Mouse (Mus musculus): ENCODE data around the gene Zfp36l2. TPM values are rescaled to one million over a fixed set of nuclear protein-coding genes. Genes with fewer than 3 reads are reported as not detected.
"Not testable (repeated sequence)": the region's sequence is repeated elsewhere in the genome, so short reads cannot be mapped to it uniquely, and the experiment has no call there.

The Zfp36l2 gene
- polyA plus RNA-seq, 1 experiment from 2014 or later = 14.0 TPM

DNA sequence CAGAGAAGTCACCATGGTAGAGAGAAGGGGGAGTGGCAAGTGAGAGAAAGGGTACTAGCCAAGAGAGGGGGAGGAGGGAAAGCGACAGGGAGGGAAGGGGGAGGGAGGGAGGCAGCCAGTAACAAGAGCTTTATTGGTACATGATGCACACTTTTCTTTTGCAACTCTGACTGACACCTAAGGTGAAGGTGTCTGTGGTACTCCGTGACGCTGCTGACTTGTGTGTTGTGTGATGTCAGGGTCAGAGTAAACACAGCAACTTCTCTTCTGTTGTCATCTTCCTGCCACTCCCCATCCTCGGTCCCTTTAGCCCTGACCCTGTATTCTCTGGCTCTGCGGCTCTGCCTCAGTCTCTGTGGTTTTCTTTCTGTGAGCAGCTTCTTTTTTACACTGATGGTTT, 38.5 kb upstream of the Zfp36l2 start:
- Histone ChIP-seq H3K9ac (ENCODE audit: low read length) (no peak overlapping the region), H3K4me2 (ENCODE audit: low read depth) (no peak overlapping the region)
- WGBS = 55% methylated on average over 5 of the region's 5 CpGs

GRCm38 (mm10) chr17:84224217-84224887, 36.6 kb upstream of the Zfp36l2 start:
- Histone ChIP-seq H3K27ac (ENCODE audit: low read depth, low read length) (no peak overlapping the region), H3K9ac (ENCODE audit: low read length) (no peak overlapping the region; the same call in 1 of the 2 replicates), H3K9me3 (ENCODE audit: control insufficient read depth, low read length) (no peaks in the 10 kb centered on the region), H3K27me3 (ENCODE audit: control insufficient read depth, insufficient read depth, low read length) (no peaks in the 10 kb centered on the region), H3K4me2 (ENCODE audit: low read depth) (no peak overlapping the region), H3K36me3 (ENCODE audit: control insufficient read depth, insufficient read depth, low read length) (no peaks in the 10 kb centered on the region), H3K4me1 (ENCODE audit: control insufficient read depth, insufficient read depth, low read length) (no peaks in the 10 kb centered on the region; the same call in 1 of the 2 replicates), H3K4me3 (ENCODE audit: low read depth, low read length) (no peak overlapping the region)
- no peak for DNase-seq (ENCODE audit: low spot score)
- ATAC-seq (ENCODE audit: insufficient read depth, low FRiP score, low TSS enrichment) = no peak
- 56% methylated on average over 15 of the region's 15 CpGs for WGBS

More for the DNA sequence above, 38.5 kb upstream of the Zfp36l2 start:
- no peaks in the 10 kb centered on the region for H3K9me3 ChIP-seq (ENCODE audit: control insufficient read depth, low read length)
- no peak overlapping the region for H3K27ac ChIP-seq (ENCODE audit: low read depth, low read length)
- ATAC-seq (ENCODE audit: insufficient read depth, low FRiP score, low TSS enrichment) = no peak
- no peaks in the 10 kb centered on the region; the same call in 1 of the 2 replicates for H3K4me1 ChIP-seq (ENCODE audit: control insufficient read depth, insufficient read depth, low read length)
- H3K4me3 ChIP-seq (ENCODE audit: low read depth, low read length) = no peak overlapping the region
- no peak for DNase-seq (ENCODE audit: low spot score)
- H3K27me3 ChIP-seq (ENCODE audit: control insufficient read depth, insufficient read depth, low read length) = no peaks in the 10 kb centered on the region
- no peaks in the 10 kb centered on the region for H3K36me3 ChIP-seq (ENCODE audit: control insufficient read depth, insufficient read depth, low read length)

- H3K4me2 ChIP-seq (ENCODE audit: low read depth); DNase-seq (ENCODE audit: low spot score); H3K4me1 ChIP-seq (ENCODE audit: control insufficient read depth, insufficient read depth, low read length); H3K27ac ChIP-seq (ENCODE audit: low read depth, low read length); H3K27me3 ChIP-seq (ENCODE audit: control insufficient read depth, insufficient read depth, low read length); H3K36me3 ChIP-seq (ENCODE audit: control insufficient read depth, insufficient read depth, low read length); ATAC-seq (ENCODE audit: insufficient read depth, low FRiP score, low TSS enrichment); H3K9ac ChIP-seq (ENCODE audit: low read length); H3K9me3 ChIP-seq (ENCODE audit: control insufficient read depth, low read length); H3K4me3 ChIP-seq (ENCODE audit: low read depth, low read length): not testable (repeated sequence)
- 97% methylated on average over 2 of the region's 2 CpGs for WGBS
These were observed 31.1 kb upstream of the Zfp36l2 start for GRCm38 (mm10) chr17:84218841-84219240.

GRCm38 (mm10) chr17:84217696-84218095, 29.9 kb upstream of the Zfp36l2 start:
- Histone ChIP-seq H3K4me3 (ENCODE audit: low read depth, low read length) (no peak overlapping the region), H3K36me3 (ENCODE audit: control insufficient read depth, insufficient read depth, low read length) (no peaks in the 10 kb centered on the region), H3K9ac (ENCODE audit: low read length) (no peak overlapping the region), H3K4me1 (ENCODE audit: control insufficient read depth, insufficient read depth, low read length) (no peaks in the 10 kb centered on the region), H3K27ac (ENCODE audit: low read depth, low read length) (no peak overlapping the region), H3K9me3 (ENCODE audit: control insufficient read depth, low read length) (no peaks in the 10 kb centered on the region), H3K27me3 (ENCODE audit: control insufficient read depth, insufficient read depth, low read length) (no peaks in the 10 kb centered on the region), H3K4me2 (ENCODE audit: low read depth) (no peak overlapping the region)
- no peak for DNase-seq (ENCODE audit: low spot score)
- 71% methylated on average over 3 of the region's 3 CpGs for WGBS
- no peak for ATAC-seq (ENCODE audit: insufficient read depth, low FRiP score, low TSS enrichment)

DNA sequence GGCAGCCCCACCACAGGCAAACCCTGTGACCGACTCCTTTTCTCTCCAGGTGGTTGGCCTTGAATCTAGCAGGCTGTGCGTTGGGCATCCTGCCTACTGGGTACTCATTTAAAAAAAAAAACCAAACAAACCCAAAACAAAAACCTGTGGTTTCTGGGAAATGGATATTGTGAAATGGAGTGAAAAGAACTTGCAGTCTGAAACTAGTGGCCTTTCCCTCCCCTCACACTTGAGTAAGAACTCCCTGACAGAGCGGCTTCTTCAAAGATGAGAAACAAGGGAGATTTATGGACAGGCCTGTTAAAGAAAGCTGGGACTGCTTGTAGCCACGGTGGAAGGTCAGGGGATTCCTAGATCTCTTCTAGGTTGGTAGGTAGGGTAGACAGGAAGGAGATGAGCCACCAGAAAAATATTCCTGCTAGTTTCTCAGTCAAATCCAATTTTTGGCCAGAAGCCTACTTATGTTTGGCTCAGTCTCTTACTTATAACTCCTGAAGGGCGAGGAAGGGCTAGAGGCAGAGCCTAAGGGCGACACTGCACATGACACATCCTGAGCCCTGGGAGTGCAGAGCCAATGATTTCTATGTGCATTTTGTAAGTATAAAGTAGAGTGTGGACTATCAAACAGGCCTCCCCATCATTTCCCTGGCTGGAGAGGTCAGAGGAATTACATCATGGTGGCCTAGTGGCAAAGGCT, 27.7 kb upstream of the Zfp36l2 start:
- WGBS = 72% methylated on average over 6 of the region's 6 CpGs
- Histone ChIP-seq H3K9me3 (ENCODE audit: control insufficient read depth, low read length) (no peaks in the 10 kb centered on the region), H3K4me3 (ENCODE audit: low read depth, low read length) (no peak overlapping the region), H3K4me2 (ENCODE audit: low read depth) (no peak overlapping the region), H3K27ac (ENCODE audit: low read depth, low read length) (no peak overlapping the region), H3K9ac (ENCODE audit: low read length) (no peak overlapping the region), H3K27me3 (ENCODE audit: control insufficient read depth, insufficient read depth, low read length) (no peaks in the 10 kb centered on the region), H3K36me3 (ENCODE audit: control insufficient read depth, insufficient read depth, low read length) (no peaks in the 10 kb centered on the region), H3K4me1 (ENCODE audit: control insufficient read depth, insufficient read depth, low read length) (no peaks in the 10 kb centered on the region)
- ATAC-seq (ENCODE audit: insufficient read depth, low FRiP score, low TSS enrichment) = no peak
- no peak for DNase-seq (ENCODE audit: low spot score)

DNA sequence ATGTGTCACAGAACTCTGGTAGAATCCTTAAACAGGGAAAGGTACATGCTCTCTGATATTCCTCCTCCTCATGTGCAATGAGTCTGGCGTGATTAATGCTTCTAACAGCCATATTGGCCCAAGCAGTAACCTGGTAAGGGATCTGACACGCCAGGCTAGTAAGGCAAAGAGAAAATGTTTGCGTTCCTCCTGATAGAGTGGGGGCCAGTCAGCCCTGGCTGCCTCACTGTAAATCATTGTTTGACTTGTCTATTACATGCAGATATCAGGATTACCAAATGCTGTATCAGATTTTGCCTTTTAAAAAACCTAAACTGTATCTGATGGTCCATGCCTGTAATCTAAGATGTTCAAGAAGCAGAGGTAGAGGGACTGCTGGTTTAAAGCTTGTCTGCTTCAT, 25.7 kb upstream of the Zfp36l2 start:
- H3K4me1 ChIP-seq (ENCODE audit: control insufficient read depth, insufficient read depth, low read length) = no peaks in the 10 kb centered on the region
- ATAC-seq (ENCODE audit: insufficient read depth, low FRiP score, low TSS enrichment) (no peak), DNase-seq (ENCODE audit: low spot score) (no peak)
- H3K4me2 ChIP-seq (ENCODE audit: low read depth) = no peak overlapping the region
- no peaks in the 10 kb centered on the region for H3K36me3 ChIP-seq (ENCODE audit: control insufficient read depth, insufficient read depth, low read length)
- no peak overlapping the region for H3K4me3 ChIP-seq (ENCODE audit: low read depth, low read length)
- no peaks in the 10 kb centered on the region for H3K27me3 ChIP-seq (ENCODE audit: control insufficient read depth, insufficient read depth, low read length)
- no peak overlapping the region for H3K27ac ChIP-seq (ENCODE audit: low read depth, low read length)
- 79% methylated on average over 3 of the region's 3 CpGs for WGBS
- no peak overlapping the region for H3K9ac ChIP-seq (ENCODE audit: low read length)
- no peaks in the 10 kb centered on the region for H3K9me3 ChIP-seq (ENCODE audit: control insufficient read depth, low read length)

DNA sequence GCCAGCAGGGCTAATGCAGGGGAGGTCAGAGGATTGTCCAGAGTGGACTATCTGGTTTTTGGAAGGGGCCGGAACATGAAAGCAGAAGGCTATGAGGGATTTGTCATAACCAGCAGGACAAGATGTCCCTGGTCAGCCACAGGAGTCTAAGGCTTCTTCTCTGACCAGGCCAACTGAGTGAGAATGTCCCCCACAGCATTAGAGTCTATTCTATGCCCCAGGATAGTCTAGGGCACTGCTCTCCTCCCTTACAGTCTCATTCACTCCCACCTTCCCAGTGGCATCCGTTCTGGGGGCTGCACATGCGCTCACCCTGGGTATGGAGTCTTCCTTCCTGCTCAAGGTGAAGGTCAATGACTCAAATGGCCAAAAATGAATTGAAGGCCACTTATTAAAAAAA, 19.9 kb upstream of the Zfp36l2 start:
- WGBS = 93% methylated on average over 3 of the region's 3 CpGs
- no peaks in the 10 kb centered on the region for H3K27me3 ChIP-seq (ENCODE audit: control insufficient read depth, insufficient read depth, low read length)
- H3K4me1 ChIP-seq (ENCODE audit: control insufficient read depth, insufficient read depth, low read length) = no peaks in the 10 kb centered on the region
- H3K9me3 ChIP-seq (ENCODE audit: control insufficient read depth, low read length) = no peaks in the 10 kb centered on the region
- DNase-seq (ENCODE audit: low spot score) = no peak
- no peaks in the 10 kb centered on the region for H3K36me3 ChIP-seq (ENCODE audit: control insufficient read depth, insufficient read depth, low read length)
- H3K9ac ChIP-seq (ENCODE audit: low read length) = no peak overlapping the region
- H3K4me2 ChIP-seq (ENCODE audit: low read depth) = no peak overlapping the region
- H3K4me3 ChIP-seq (ENCODE audit: low read depth, low read length) = no peak overlapping the region
- no peak overlapping the region for H3K27ac ChIP-seq (ENCODE audit: low read depth, low read length)
- no peak for ATAC-seq (ENCODE audit: insufficient read depth, low FRiP score, low TSS enrichment)

DNA sequence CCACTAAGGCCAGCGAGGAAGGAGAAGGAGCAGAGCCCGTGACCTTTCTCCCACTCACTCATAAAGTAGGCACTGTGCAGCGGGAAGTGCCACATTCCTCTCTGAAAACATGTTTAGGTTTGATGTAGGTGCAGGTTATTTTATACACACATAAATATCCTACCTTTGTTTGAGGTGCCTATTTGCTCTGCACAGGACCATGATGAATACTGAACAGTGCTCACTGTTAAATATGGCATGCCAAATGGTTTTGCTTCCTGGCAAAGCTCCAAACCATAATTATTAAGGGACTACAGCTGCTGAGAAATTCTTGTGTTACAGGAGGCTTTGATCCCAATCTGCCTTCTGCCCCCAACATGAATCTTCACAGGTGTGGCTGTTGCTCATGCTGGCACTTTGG, 18.5 kb upstream of the Zfp36l2 start:
- DNase-seq (ENCODE audit: low spot score) (no peak), ATAC-seq (ENCODE audit: insufficient read depth, low FRiP score, low TSS enrichment) (no peak)
- H3K27me3 ChIP-seq (ENCODE audit: control insufficient read depth, insufficient read depth, low read length) = no peaks in the 10 kb centered on the region

DNA sequence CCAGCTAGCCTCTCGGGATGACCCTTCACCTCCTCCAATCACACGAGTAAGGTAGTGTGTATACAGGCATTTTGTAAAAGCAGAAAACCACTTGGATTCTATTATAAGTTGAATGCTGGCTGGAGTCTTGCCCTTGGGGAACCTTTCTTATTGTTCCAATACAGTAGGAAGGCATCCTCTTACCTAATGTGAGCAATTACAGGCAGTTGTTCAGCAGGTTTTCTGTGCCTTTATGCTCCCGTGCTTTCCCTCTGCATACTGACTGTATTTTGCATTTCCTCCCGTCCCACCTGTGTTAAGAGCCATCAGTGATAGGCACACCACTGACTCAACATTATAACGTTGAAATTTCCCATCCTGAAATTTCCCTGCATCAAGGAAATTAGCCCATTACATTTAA, 17.2 kb upstream of the Zfp36l2 start:
- no peak overlapping the region for H3K4me2 ChIP-seq (ENCODE audit: low read depth)
- DNase-seq (ENCODE audit: low spot score) (no peak), ATAC-seq (ENCODE audit: insufficient read depth, low FRiP score, low TSS enrichment) (no peak)
- H3K36me3 ChIP-seq (ENCODE audit: control insufficient read depth, insufficient read depth, low read length) = no peaks in the 10 kb centered on the region
- H3K9me3 ChIP-seq (ENCODE audit: control insufficient read depth, low read length) = no peaks in the 10 kb centered on the region
- no peak overlapping the region for H3K4me3 ChIP-seq (ENCODE audit: low read depth, low read length)
- no peak overlapping the region for H3K27ac ChIP-seq (ENCODE audit: low read depth, low read length)
- H3K9ac ChIP-seq (ENCODE audit: low read length) = no peak overlapping the region
- 77% methylated on average over 5 of the region's 5 CpGs for WGBS
- H3K27me3 ChIP-seq (ENCODE audit: control insufficient read depth, insufficient read depth, low read length) = no peaks in the 10 kb centered on the region
- H3K4me1 ChIP-seq (ENCODE audit: control insufficient read depth, insufficient read depth, low read length) = no peaks in the 10 kb centered on the region

More for the DNA sequence above, 18.5 kb upstream of the Zfp36l2 start:
- no peak overlapping the region for H3K9ac ChIP-seq (ENCODE audit: low read length)
- H3K36me3 ChIP-seq (ENCODE audit: control insufficient read depth, insufficient read depth, low read length) = no peaks in the 10 kb centered on the region
- no peak overlapping the region for H3K4me3 ChIP-seq (ENCODE audit: low read depth, low read length)
- H3K9me3 ChIP-seq (ENCODE audit: control insufficient read depth, low read length) = no peaks in the 10 kb centered on the region
- H3K4me1 ChIP-seq (ENCODE audit: control insufficient read depth, insufficient read depth, low read length) = no peaks in the 10 kb centered on the region
- H3K4me2 ChIP-seq (ENCODE audit: low read depth) = no peak overlapping the region
- 83% methylated on average over 3 of the region's 3 CpGs for WGBS
- H3K27ac ChIP-seq (ENCODE audit: low read depth, low read length) = no peak overlapping the region

Data from neural tube, embryonic 11.5 days (tissue).